Mouse (Mus musculus) brain, embryonic 14.5 days (tissue): Measurements from ENCODE around the gene Sp100.

ENCODE experiments used
- CTCF ChIP-seq: fragments of 200-500 bp; IDR thresholded peaks from 2 replicates; pipeline ENCODE4 v1.5.1; 2012; ENCODE audit warnings: inconsistent platforms, mild to moderate bottlenecking, moderate library complexity, borderline replicate concordance; ENCODE audit not compliant: insufficient read depth, insufficient read length; ENCODE audit errors: extremely low read depth
- POLR2A ChIP-seq: fragments of 200-500 bp; IDR thresholded peaks from 2 replicates; pipeline ENCODE4 v1.6.1; 2012; ENCODE audit warnings: mild to moderate bottlenecking, inconsistent platforms, borderline replicate concordance; ENCODE audit not compliant: poor library complexity, insufficient read depth, insufficient read length, severe bottlenecking; ENCODE audit errors: extremely low read depth

- TF ChIP-seq CTCF (peak; percentile 85; the same call in 1 of the 2 replicates), POLR2A (no peak)
Measured at GRCm38 (mm10) chr1:85736355-85737184, 86.8 kb downstream of the Sp100 start.
